Mouse (Mus musculus): Measurements from ENCODE around the gene Ccdc43. TPM values are rescaled to one million over a fixed set of nuclear protein-coding genes. Genes with fewer than 3 reads are reported as not detected.
A peak's percentile ranks its signal among the peaks of the same experiment; 100 is the strongest.

Ccdc43 gene
- polyA plus RNA-seq (2012; rRNA removed), result 1.4 and 2.5 TPM in 2 replicates

GRCm38 (mm10) chr11:102697338-102698017 lies at the start of gene Ccdc43:
TSS of gene Ccdc43 (minus strand) at chr11:102697782.
- H3K27ac ChIP-seq (ENCODE audit: insufficient read depth, low read depth, low read length), result peak within 1 kb of the TSS; percentile 49; the same call in 1 of the 2 replicates
- peaks cover 8% of the 10 kb centered on the region; the same call in 1 of the 2 replicates for H3K4me1 ChIP-seq (ENCODE audit: control insufficient read depth, insufficient read depth, insufficient read length, low read length)
- peak within 1 kb of the TSS; percentile 94 for H3K4me3 ChIP-seq (ENCODE audit: low read depth, low read length)
- TF ChIP-seq CTCF (IDR thresholded peaks at IDR 0.05; ENCODE audit: extremely low read depth, insufficient read length, insufficient replicate concordance, low read depth, low read length) (no peak), POLR2A (IDR thresholded peaks at IDR 0.05; ENCODE audit: low read depth, low read length) (peak; percentile 73)
- H3K36me3 ChIP-seq (ENCODE audit: control insufficient read depth, insufficient read depth, low read length), result no peaks in the 10 kb centered on the region
- under 1% methylated on average over 49 of the region's 49 CpGs for WGBS
- H3K27me3 ChIP-seq (ENCODE audit: control insufficient read depth, insufficient read depth, low read length), result no peaks in the 10 kb centered on the region

DNA sequence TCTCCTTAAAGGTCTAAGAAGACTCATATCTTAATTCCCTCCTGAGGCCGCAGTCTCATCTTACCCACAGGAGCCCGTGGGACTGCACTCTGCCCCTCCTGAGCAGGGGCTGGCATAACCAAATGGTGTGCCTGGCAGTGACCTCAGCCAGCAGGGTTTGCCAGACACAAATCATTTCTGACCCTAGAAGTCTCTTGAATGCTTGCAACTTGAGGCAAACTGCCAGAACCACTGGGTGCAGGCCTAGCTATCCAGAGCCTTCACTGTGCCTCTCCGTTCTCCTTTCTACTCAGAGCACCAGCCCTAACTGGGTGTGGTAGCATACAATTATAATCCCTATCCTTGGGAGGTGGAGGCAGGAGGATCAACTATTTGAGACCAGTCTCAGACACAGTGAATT lies 47.2 kb upstream of the Ccdc43 start:
- WGBS, result 78% methylated on average over 3 of the region's 3 CpGs
- Histone ChIP-seq H3K4me1 (ENCODE audit: control insufficient read depth, insufficient read depth, insufficient read length, low read length) (no peaks in the 10 kb centered on the region), H3K27ac (ENCODE audit: insufficient read depth, low read depth, low read length) (no peak overlapping the region), H3K4me3 (ENCODE audit: low read depth, low read length) (no peak overlapping the region), H3K36me3 (ENCODE audit: control insufficient read depth, insufficient read depth, low read length) (no peaks in the 10 kb centered on the region), H3K27me3 (ENCODE audit: control insufficient read depth, insufficient read depth, low read length) (peaks cover 6% of the 10 kb centered on the region; the same call in 1 of the 2 replicates)
- no peak for TF ChIP-seq POLR2A (IDR thresholded peaks at IDR 0.05; ENCODE audit: low read depth, low read length)
- no peak for TF ChIP-seq CTCF (IDR thresholded peaks at IDR 0.05; ENCODE audit: extremely low read depth, insufficient read length, insufficient replicate concordance, low read depth, low read length)

- Histone ChIP-seq H3K27ac (ENCODE audit: insufficient read depth, low read depth, low read length) (no peak overlapping the region), H3K4me1 (ENCODE audit: control insufficient read depth, insufficient read depth, insufficient read length, low read length) (no peaks in the 10 kb centered on the region), H3K4me3 (ENCODE audit: low read depth, low read length) (no peak overlapping the region), H3K36me3 (ENCODE audit: control insufficient read depth, insufficient read depth, low read length) (no peaks in the 10 kb centered on the region), H3K27me3 (ENCODE audit: control insufficient read depth, insufficient read depth, low read length) (peaks cover 6% of the 10 kb centered on the region; the same call in 1 of the 2 replicates)
- TF ChIP-seq CTCF (IDR thresholded peaks at IDR 0.05; ENCODE audit: extremely low read depth, insufficient read length, insufficient replicate concordance, low read depth, low read length) (no peak), POLR2A (IDR thresholded peaks at IDR 0.05; ENCODE audit: low read depth, low read length) (no peak)
- 82% methylated on average over 5 of the region's 5 CpGs for WGBS
Observed at GRCm38 (mm10) chr11:102742843-102743242, 45.3 kb upstream of the Ccdc43 start.

- Histone ChIP-seq H3K27me3 (ENCODE audit: control insufficient read depth, insufficient read depth, low read length) (peaks cover 6% of the 10 kb centered on the region; the same call in 1 of the 2 replicates), H3K36me3 (ENCODE audit: control insufficient read depth, insufficient read depth, low read length) (no peaks in the 10 kb centered on the region), H3K4me3 (ENCODE audit: low read depth, low read length) (no peak overlapping the region), H3K27ac (ENCODE audit: insufficient read depth, low read depth, low read length) (no peak overlapping the region), H3K4me1 (ENCODE audit: control insufficient read depth, insufficient read depth, insufficient read length, low read length) (no peaks in the 10 kb centered on the region)
- WGBS, result 54% methylated on average over 7 of the region's 7 CpGs
- TF ChIP-seq CTCF (IDR thresholded peaks at IDR 0.05; ENCODE audit: extremely low read depth, insufficient read length, insufficient replicate concordance, low read depth, low read length) (no peak), POLR2A (IDR thresholded peaks at IDR 0.05; ENCODE audit: low read depth, low read length) (no peak)
Observed at GRCm38 (mm10) chr11:102742066-102742465, 44.5 kb upstream of the Ccdc43 start.

DNA sequence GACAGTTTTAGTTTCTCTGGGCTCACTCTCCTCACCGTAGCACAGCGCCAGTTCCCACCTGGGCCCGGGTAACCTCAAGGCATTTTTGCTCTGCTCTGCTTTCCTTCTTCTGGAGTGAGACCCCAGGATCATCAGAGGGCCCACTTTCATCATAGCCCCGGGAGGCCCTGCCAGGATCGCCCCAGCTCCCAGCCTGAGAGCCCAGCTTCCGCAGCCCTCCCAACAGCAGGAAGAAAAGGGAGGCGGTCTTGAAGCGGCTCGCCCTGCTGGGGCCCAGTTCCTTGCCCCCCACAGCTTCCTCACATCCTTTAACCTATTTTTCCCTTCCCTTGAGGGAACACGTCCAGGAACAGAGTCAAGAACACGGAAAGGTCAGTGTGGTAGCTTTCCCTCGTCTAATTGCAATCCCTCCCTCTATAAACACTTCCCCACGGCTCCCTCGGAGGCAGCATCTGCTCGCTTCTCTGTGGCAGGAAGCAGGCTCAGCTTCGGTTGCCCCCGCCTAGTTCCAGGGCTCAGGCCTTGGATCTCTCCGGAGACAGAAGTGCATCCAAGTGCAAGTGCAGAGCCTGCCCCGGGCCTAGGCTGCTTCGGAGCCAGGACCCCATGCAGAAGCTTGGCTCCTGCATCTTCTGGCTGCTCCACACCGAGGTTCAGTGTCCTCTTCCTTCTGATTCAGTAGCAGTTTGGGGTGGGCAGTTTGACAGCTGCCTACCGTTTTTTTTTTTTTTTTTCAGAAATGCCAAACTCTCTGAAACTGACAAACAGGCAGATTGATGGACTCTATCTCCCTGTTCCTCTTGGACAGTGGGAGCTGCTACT lies 43.8 kb upstream of the Ccdc43 start:
- Histone ChIP-seq H3K4me1 (ENCODE audit: control insufficient read depth, insufficient read depth, insufficient read length, low read length) (no peaks in the 10 kb centered on the region), H3K36me3 (ENCODE audit: control insufficient read depth, insufficient read depth, low read length) (no peaks in the 10 kb centered on the region), H3K27ac (ENCODE audit: insufficient read depth, low read depth, low read length) (0 out of 2 replicates have a peak overlapping the region, but pooled peaks have one; percentile 11), H3K27me3 (ENCODE audit: control insufficient read depth, insufficient read depth, low read length) (peaks cover 6% of the 10 kb centered on the region; the same call in 1 of the 2 replicates), H3K4me3 (ENCODE audit: low read depth, low read length) (no peak overlapping the region)
- no peak for TF ChIP-seq CTCF (IDR thresholded peaks at IDR 0.05; ENCODE audit: extremely low read depth, insufficient read length, insufficient replicate concordance, low read depth, low read length)
- TF ChIP-seq POLR2A (IDR thresholded peaks at IDR 0.05; ENCODE audit: low read depth, low read length), result no peak
- whole genome bisulfite sequencing, result 42% methylated on average over 22 of the region's 22 CpGs

GRCm38 (mm10) chr11:102740634-102741033 lies 43.1 kb upstream of the Ccdc43 start:
- H3K27me3 ChIP-seq (ENCODE audit: control insufficient read depth, insufficient read depth, low read length), result peaks cover 6% of the 10 kb centered on the region; the same call in 1 of the 2 replicates
- 68% methylated on average over 11 of the region's 11 CpGs for WGBS

More at GRCm38 (mm10) chr11:102740634-102741033, 43.1 kb upstream of the Ccdc43 start:
- Histone ChIP-seq H3K4me1 (ENCODE audit: control insufficient read depth, insufficient read depth, insufficient read length, low read length) (no peaks in the 10 kb centered on the region), H3K27ac (ENCODE audit: insufficient read depth, low read depth, low read length) (no peak overlapping the region), H3K4me3 (ENCODE audit: low read depth, low read length) (no peak overlapping the region), H3K36me3 (ENCODE audit: control insufficient read depth, insufficient read depth, low read length) (no peaks in the 10 kb centered on the region)
- TF ChIP-seq POLR2A (IDR thresholded peaks at IDR 0.05; ENCODE audit: low read depth, low read length), result no peak
- no peak for TF ChIP-seq CTCF (IDR thresholded peaks at IDR 0.05; ENCODE audit: extremely low read depth, insufficient read length, insufficient replicate concordance, low read depth, low read length)
